Mouse (Mus musculus): ENCODE measurements around the gene Myadm.

DNA sequence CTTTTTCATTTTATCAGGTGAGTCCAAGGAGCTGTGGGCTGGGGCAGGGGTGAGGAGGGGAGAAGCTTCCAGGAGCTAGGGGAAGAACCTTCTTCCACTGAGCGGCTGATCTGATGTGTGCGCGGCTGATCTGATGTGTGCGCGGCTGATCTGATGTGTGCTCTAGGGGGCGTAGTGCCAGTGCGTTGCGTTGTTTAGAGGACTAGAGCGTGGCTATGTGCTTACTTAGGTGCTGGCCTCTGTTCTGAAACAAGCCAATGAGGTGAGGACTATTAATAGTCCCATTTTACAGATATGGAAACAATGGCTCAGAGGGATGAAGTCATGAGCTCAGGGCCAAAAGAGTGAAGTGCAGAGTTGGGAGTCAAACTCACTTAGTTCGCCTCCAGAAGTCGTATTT lies 50.1 kb downstream of the Myadm start:
- no peak for TF ChIP-seq USF1 (IDR thresholded peaks at IDR 0.05; ENCODE audit: low read depth, low read length)
- no peak for TF ChIP-seq ELF1 (IDR thresholded peaks at IDR 0.05; ENCODE audit: low read depth, low read length)
- TF ChIP-seq CTCF (conservative IDR thresholded peaks at IDR 0.05 in 1 of 2, IDR thresholded peaks at IDR 0.05 in 1 of 2; ENCODE audit: low read depth in 2 of 2, low read length in 2 of 2), result peak; percentile 15 to 60; a peak in 3 of 4 replicates
- TF ChIP-seq MAX (IDR thresholded peaks at IDR 0.05; ENCODE audit: low read length), result no peak
- TF ChIP-seq RCOR1 (conservative IDR thresholded peaks at IDR 0.05; ENCODE audit: low read depth, low read length), result no peak
- TF ChIP-seq RAD21 (IDR thresholded peaks at IDR 0.05; ENCODE audit: low read depth, low read length), result peak; percentile 10
- TF ChIP-seq SIN3A (IDR thresholded peaks at IDR 0.05; ENCODE audit: low read length), result 0 out of 2 replicates have a peak, but pooled peaks have one; percentile 10
- TF ChIP-seq E2F4 (IDR thresholded peaks at IDR 0.05; ENCODE audit: insufficient replicate concordance, low read depth, low read length), result no peak
- TF ChIP-seq ZKSCAN1 (IDR thresholded peaks at IDR 0.05; ENCODE audit: borderline replicate concordance, low read depth, low read length), result no peak
- no peak for TF ChIP-seq HCFC1 (IDR thresholded peaks at IDR 0.05; ENCODE audit: low read depth, low read length)
- TF ChIP-seq POLR2A (IDR thresholded peaks at IDR 0.05; ENCODE audit: low read depth, low read length), result no peak
- no peak for TF ChIP-seq ZC3H11A (IDR thresholded peaks at IDR 0.05; ENCODE audit: low read depth, low read length)
